Mouse (Mus musculus): ENCODE data around the gene Trp63. TPM values are rescaled to one million over a fixed set of nuclear protein-coding genes. Genes with fewer than 3 reads are reported as not detected.

The Trp63 gene
- polyA plus RNA-seq, 1 experiment from 2014 or later: 0.21 TPM

DNA sequence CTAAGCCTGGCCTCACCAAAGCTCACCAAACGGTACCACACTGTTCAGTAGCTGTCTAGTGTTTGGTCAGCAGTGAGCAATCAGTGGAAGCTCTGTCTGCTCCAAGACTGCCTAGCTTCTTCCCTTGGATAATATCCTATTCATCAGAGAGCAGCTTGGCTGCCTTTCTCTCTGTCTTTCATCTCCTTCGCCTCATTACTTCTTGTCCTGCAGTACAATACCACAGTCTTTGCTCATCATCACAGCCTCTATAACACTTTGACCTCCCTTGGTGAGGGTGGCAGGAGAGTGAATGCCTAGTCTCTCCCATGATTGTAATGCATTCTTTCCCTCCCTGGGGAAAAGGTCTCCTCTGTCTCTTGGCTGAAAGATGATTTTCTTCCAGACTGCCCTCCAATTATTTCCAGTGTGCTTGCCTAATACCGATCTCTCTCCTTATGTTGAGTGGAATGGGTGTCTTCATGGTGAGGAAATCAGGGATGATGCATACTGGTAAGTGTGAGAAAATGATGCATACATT is 216.9 kb downstream of the Trp63 start:
- ATAC-seq (ENCODE audit: low FRiP score): 0 out of 2 replicates have a peak, but pooled peaks have one; percentile 43
- 16% methylated on average over 3 of the region's 3 CpGs for WGBS
- 0 out of 2 replicates have a peak, but pooled peaks cover 4% of the 10 kb centered on the region for H3K4me1 ChIP-seq (replicated peaks)

DNA sequence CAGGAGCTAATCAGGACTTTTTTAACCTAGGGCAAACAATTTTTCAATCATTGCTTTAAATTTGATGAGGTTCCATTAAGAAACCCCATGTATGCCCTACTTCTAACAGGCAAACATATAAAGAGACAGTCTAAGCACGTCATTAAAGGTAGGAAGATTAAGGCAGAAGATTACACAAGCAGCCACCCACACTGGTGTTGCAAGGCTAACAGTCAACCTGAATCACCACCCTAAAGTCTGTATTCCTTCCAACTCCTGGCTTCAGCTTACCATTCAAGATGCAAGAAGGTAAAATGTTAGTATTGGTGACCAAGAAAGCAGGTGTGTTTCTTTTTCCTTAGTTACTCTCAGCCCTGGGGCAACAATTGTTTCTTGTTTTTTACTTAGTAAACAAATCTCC is 228.6 kb downstream of the Trp63 start:
- WGBS: 93% methylated on average over 1 of the region's 1 CpGs
- Histone ChIP-seq H3K27me3 (no peaks in the 10 kb centered on the region), H3K36me3 (no peaks in the 10 kb centered on the region), H3K4me2 (no peak overlapping the region), H3K9ac (no peak overlapping the region), H3K9me3 (0 out of 2 replicates have a peak, but pooled peaks cover 4% of the 10 kb centered on the region), H3K27ac (no peak overlapping the region), H3K4me1 (replicated peaks) (no peaks in the 10 kb centered on the region), H3K4me3 (no peak overlapping the region)
- ATAC-seq (ENCODE audit: low FRiP score): no peak

More for the DNA sequence above, 216.9 kb downstream of the Trp63 start:
- H3K9ac ChIP-seq: no peak overlapping the region
- H3K4me2 ChIP-seq: no peak overlapping the region
- H3K9me3 ChIP-seq: no peaks in the 10 kb centered on the region
- H3K27ac ChIP-seq: no peak overlapping the region
- H3K27me3 ChIP-seq: no peaks in the 10 kb centered on the region
- H3K36me3 ChIP-seq: no peaks in the 10 kb centered on the region
- H3K4me3 ChIP-seq: no peak overlapping the region

DNA sequence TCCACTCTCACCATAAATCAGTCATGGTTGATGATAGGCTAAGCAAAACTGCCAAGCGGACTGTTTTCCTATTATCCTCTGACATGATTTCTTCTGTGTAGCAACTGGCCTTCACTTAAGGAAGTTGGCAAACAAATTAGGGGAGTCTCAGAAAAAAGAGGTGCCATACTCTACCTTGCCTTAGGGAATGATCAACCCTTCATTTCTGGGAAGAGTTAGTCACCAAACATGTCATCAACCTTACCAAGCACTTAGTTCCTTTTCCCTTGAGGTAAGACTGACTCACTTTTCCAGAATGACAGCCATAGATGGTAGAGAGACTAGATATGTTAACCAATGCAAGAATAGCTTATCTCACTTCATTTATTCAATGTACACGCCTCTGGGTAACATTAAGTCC is 250.6 kb downstream of the Trp63 start:
- 83% methylated on average over 2 of the region's 2 CpGs for WGBS
- ATAC-seq (ENCODE audit: low FRiP score): no peak
- H3K4me2 ChIP-seq: no peak overlapping the region

More for the DNA sequence above, 250.6 kb downstream of the Trp63 start:
- H3K27ac ChIP-seq: no peak overlapping the region
- H3K27me3 ChIP-seq: no peaks in the 10 kb centered on the region
- H3K36me3 ChIP-seq: no peaks in the 10 kb centered on the region
- no peaks in the 10 kb centered on the region for H3K4me1 ChIP-seq (replicated peaks)
- H3K9me3 ChIP-seq: no peaks in the 10 kb centered on the region
- no peak overlapping the region for H3K4me3 ChIP-seq
- H3K9ac ChIP-seq: no peak overlapping the region
